Mouse (Mus musculus): ENCODE measurements around the gene Gm10972. TPM values are rescaled to one million over a fixed set of nuclear protein-coding genes. Genes with fewer than 3 reads are reported as not detected.
"Not testable (repeated sequence)": the region's sequence is repeated elsewhere in the genome, so short reads cannot be mapped to it uniquely, and the experiment has no call there.

Gene Gm10972
- polyA plus RNA-seq, 1 experiment from 2014 or later, result not detected

DNA sequence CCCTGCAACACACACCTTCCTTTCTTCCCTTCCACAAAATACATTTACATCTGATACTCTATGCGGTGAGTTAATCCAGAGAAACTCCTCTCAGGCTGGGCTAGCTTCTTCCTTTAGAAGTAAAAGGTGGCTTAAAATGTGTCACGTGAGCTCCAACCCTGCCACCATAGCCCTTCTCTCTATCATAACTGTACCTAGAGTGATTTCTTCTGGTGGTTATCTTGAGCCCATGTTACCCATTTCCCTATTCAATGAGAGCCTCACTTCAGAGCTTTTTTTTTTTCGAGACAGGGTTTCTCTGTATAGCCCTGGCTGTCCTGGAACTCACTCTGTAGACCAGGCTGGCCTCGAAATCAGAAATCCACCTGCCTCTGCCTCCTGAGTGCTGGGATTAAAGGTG is 48.8 kb downstream of the Gm10972 start:
- 92% methylated on average over 4 of the region's 4 CpGs for WGBS
- H3K27me3 ChIP-seq, result not testable (repeated sequence)

More for the DNA sequence above, 48.8 kb downstream of the Gm10972 start:
- not testable (repeated sequence) for H3K36me3 ChIP-seq; ATAC-seq (ENCODE audit: low read depth); H3K4me3 ChIP-seq; H3K27ac ChIP-seq (replicated peaks); H3K4me2 ChIP-seq; H3K4me1 ChIP-seq (replicated peaks); H3K9ac ChIP-seq; H3K9me3 ChIP-seq

Other genes with a start within 250 kb of the Gm10972 start
- gene Lingo4, start 244.6 kb upstream of the Gm10972 start, polyA plus RNA-seq (2015; fragmentation: Nextera tagmentation; extraction: Ambion mirVana), result 0.70 and 1.0 TPM in 2 replicates
- 51.0 and 51.9 TPM in 2 replicates for gene Tdrkh, start 229.8 kb upstream of the Gm10972 start, polyA plus RNA-seq (2015; fragmentation: Nextera tagmentation; extraction: Ambion mirVana)
- gene Mrpl9, start 199.8 kb upstream of the Gm10972 start, polyA plus RNA-seq (2015; fragmentation: Nextera tagmentation; extraction: Ambion mirVana), result 58.6 and 62.2 TPM in 2 replicates
- 0.88 and 1.4 TPM in 2 replicates for gene Oaz3, start 199.2 kb upstream of the Gm10972 start, polyA plus RNA-seq (2015; fragmentation: Nextera tagmentation; extraction: Ambion mirVana)
- 246 and 259 TPM in 2 replicates for gene Celf3, start 164.8 kb upstream of the Gm10972 start, polyA plus RNA-seq (2015; fragmentation: Nextera tagmentation; extraction: Ambion mirVana)
- gene Riiad1, start 162.8 kb upstream of the Gm10972 start, polyA plus RNA-seq (2015; fragmentation: Nextera tagmentation; extraction: Ambion mirVana), result 11.9 and 18.3 TPM in 2 replicates
- 77.0 and 83.0 TPM in 2 replicates for gene Snx27, start 60.4 kb upstream of the Gm10972 start, polyA plus RNA-seq (2015; fragmentation: Nextera tagmentation; extraction: Ambion mirVana)
- 2.7 and 3.5 TPM in 2 replicates for gene Tuft1, start 15.8 kb downstream of the Gm10972 start, polyA plus RNA-seq (2015; fragmentation: Nextera tagmentation; extraction: Ambion mirVana)
- gene Selenbp2, start 50.4 kb downstream of the Gm10972 start, polyA plus RNA-seq (2015; fragmentation: Nextera tagmentation; extraction: Ambion mirVana), result 0.53 TPM in 1 of 2 replicates, not detected in the other
- 5.4 and 6.3 TPM in 2 replicates for gene Cgn, start 143.4 kb downstream of the Gm10972 start, polyA plus RNA-seq (2015; fragmentation: Nextera tagmentation; extraction: Ambion mirVana)
- 19.6 and 20.1 TPM in 2 replicates for gene Pogz, start 194.5 kb downstream of the Gm10972 start, polyA plus RNA-seq (2015; fragmentation: Nextera tagmentation; extraction: Ambion mirVana)
- gene Psmb4, start 243.8 kb downstream of the Gm10972 start, polyA plus RNA-seq (2015; fragmentation: Nextera tagmentation; extraction: Ambion mirVana), result 366 TPM in 2 replicates

Data from neural tube, embryonic 13.5 days (tissue).